ENCODE assay signal across 8 mouse cellular contexts in genomic region chr8:95202649-95203275, GRCm38 (mm10). TPM values are rescaled to one million over a fixed set of nuclear protein-coding genes. Genes with fewer than 3 reads are reported as not detected.
DNase-seq lines count a peak whose midpoint lies in the region; ATAC-seq and TF ChIP-seq lines count a peak whose summit lies in the region.

Kifc3 (minus strand) TSS chr8:95202812.

- ATAC-seq in lung, postnatal 0 days: no peak
- no peak for ATAC-seq in embryonic facial prominence, embryonic 12.5 days (ENCODE audit: insufficient number of reproducible peaks, insufficient read depth, low FRiP score, low TSS enrichment)
- no peak for ATAC-seq in hindbrain, embryonic 15.5 days (ENCODE audit: low FRiP score, low read depth)
- no peak for ATAC-seq in activated CD4-positive, CD25-positive, alpha-beta regulatory T cell, adult 4 months

- WGBS in lung, postnatal 0 days: 46% methylated on average over 14 of the region's 14 CpGs
- 45% methylated on average over 14 of the region's 14 CpGs for WGBS in embryonic facial prominence, embryonic 12.5 days
- WGBS in hindbrain, embryonic 15.5 days: 68% methylated on average over 14 of the region's 14 CpGs

- no peak for TF ChIP-seq CTCF in lung, postnatal 0 days (IDR thresholded peaks at IDR 0.05)

- H3K27ac ChIP-seq in lung, postnatal 0 days (ENCODE audit: low read length): no peak within 1 kb of the TSS
- no peak within 1 kb of the TSS for H3K27ac ChIP-seq in embryonic facial prominence, embryonic 12.5 days
- H3K27ac ChIP-seq in hindbrain, embryonic 15.5 days (replicated peaks): no peak within 1 kb of the TSS

- TF ChIP-seq EP300 in lung, postnatal 0 days (IDR thresholded peaks at IDR 0.05): no peak

- H3K36me3 ChIP-seq in lung, postnatal 0 days (ENCODE audit: insufficient read depth, low read length): no peaks in the 10 kb centered on the region
- H3K36me3 ChIP-seq in embryonic facial prominence, embryonic 12.5 days: no peaks in the 10 kb centered on the region
- no peaks in the 10 kb centered on the region for H3K36me3 ChIP-seq in hindbrain, embryonic 15.5 days

- intact Hi-C loops in left cerebral cortex, postnatal 14 days (cut with DNase I): loop anchor here (5.0 to 10.0 kb wide), 4 partner anchors 68 to 258 kb away; no protein-coding TSS in a partner anchor

- H3K9me3 ChIP-seq in lung, postnatal 0 days (ENCODE audit: low read length): no peaks in the 10 kb centered on the region
- no peaks in the 10 kb centered on the region for H3K9me3 ChIP-seq in embryonic facial prominence, embryonic 12.5 days
- no peaks in the 10 kb centered on the region for H3K9me3 ChIP-seq in hindbrain, embryonic 15.5 days

- DNase-seq in lung, postnatal 0 days (ENCODE audit: low spot score): no peak
- DNase-seq in lung, adult 18-20 months: no peak
- DNase-seq in left cerebral cortex, postnatal 14 days (ENCODE audit: low spot score in 2 of 2): no peak
- peak; percentile 29 for DNase-seq in urinary bladder, adult 2 months (ENCODE audit: low spot score)
- no peak for DNase-seq in cerebellum, adult 8-10 months

- H3K27me3 ChIP-seq in lung, postnatal 0 days (replicated peaks; ENCODE audit: insufficient read depth, low read length): no peaks in the 10 kb centered on the region
- H3K27me3 ChIP-seq in embryonic facial prominence, embryonic 12.5 days: no peaks in the 10 kb centered on the region
- H3K27me3 ChIP-seq in hindbrain, embryonic 15.5 days: no peaks in the 10 kb centered on the region

- no peak within 1 kb of the TSS for H3K4me3 ChIP-seq in lung, postnatal 0 days (ENCODE audit: low read depth, low read length)
- no peak within 1 kb of the TSS for H3K4me3 ChIP-seq in embryonic facial prominence, embryonic 12.5 days
- H3K4me3 ChIP-seq in hindbrain, embryonic 15.5 days: no peak within 1 kb of the TSS

- no peak within 1 kb of the TSS for H3K4me2 ChIP-seq in lung, postnatal 0 days (replicated peaks; ENCODE audit: low read depth, low read length)
- no peak within 1 kb of the TSS for H3K4me2 ChIP-seq in embryonic facial prominence, embryonic 12.5 days (replicated peaks)
- H3K4me2 ChIP-seq in hindbrain, embryonic 15.5 days: no peak within 1 kb of the TSS

- H3K4me1 ChIP-seq in lung, postnatal 0 days (ENCODE audit: insufficient read depth, low read depth, low read length): no peaks in the 10 kb centered on the region
- no peaks in the 10 kb centered on the region for H3K4me1 ChIP-seq in embryonic facial prominence, embryonic 12.5 days
- peaks cover 5% of the 10 kb centered on the region; the same call in 1 of the 2 replicates for H3K4me1 ChIP-seq in hindbrain, embryonic 15.5 days (replicated peaks)

- H3K9ac ChIP-seq in lung, postnatal 0 days (replicated peaks; ENCODE audit: low read depth): no peak within 1 kb of the TSS
- no peak within 1 kb of the TSS for H3K9ac ChIP-seq in embryonic facial prominence, embryonic 12.5 days
- no peak within 1 kb of the TSS for H3K9ac ChIP-seq in hindbrain, embryonic 15.5 days

RNA-seq across cellular contexts. Expression of gene Kifc3, which starts in this region (rescaled TPM):
- polyA plus RNA-seq in lung, postnatal 0 days (2015; fragmentation: Nextera tagmentation; extraction: Ambion mirVana): 23.7 and 32.4 TPM in 2 replicates
- polyA plus RNA-seq in embryonic facial prominence, embryonic 12.5 days (2016; fragmentation: Nextera tagmentation; extraction: Ambion mirVana): 11.7 and 15.1 TPM in 2 replicates
- 26.5 and 30.2 TPM in 2 replicates for polyA plus RNA-seq in hindbrain, embryonic 15.5 days (2015; fragmentation: Nextera tagmentation; extraction: Ambion mirVana)
- 10 to 100 TPM; 52.9 to 60.3 TPM for total RNA-seq in left cerebral cortex, postnatal 14 days (2021)
- 39.1 and 45.2 TPM in 2 replicates for polyA plus RNA-seq in urinary bladder, adult 2 months (2012; rRNA removed)
- 1 to 10 TPM in 1 of 2 experiments, not detected in 1; 1.3 TPM for polyA plus RNA-seq in activated CD4-positive, CD25-positive, alpha-beta regulatory T cell, adult 4 months (2017; shearing (Covaris generic))
